Mouse (Mus musculus): ENCODE data around the gene Map2. TPM values are rescaled to one million over a fixed set of nuclear protein-coding genes. Genes with fewer than 3 reads are reported as not detected.
A peak's percentile ranks its signal among the peaks of the same experiment; 100 is the strongest.

Map2 gene
- polyA plus RNA-seq, 1 experiment, result 635 TPM

DNA sequence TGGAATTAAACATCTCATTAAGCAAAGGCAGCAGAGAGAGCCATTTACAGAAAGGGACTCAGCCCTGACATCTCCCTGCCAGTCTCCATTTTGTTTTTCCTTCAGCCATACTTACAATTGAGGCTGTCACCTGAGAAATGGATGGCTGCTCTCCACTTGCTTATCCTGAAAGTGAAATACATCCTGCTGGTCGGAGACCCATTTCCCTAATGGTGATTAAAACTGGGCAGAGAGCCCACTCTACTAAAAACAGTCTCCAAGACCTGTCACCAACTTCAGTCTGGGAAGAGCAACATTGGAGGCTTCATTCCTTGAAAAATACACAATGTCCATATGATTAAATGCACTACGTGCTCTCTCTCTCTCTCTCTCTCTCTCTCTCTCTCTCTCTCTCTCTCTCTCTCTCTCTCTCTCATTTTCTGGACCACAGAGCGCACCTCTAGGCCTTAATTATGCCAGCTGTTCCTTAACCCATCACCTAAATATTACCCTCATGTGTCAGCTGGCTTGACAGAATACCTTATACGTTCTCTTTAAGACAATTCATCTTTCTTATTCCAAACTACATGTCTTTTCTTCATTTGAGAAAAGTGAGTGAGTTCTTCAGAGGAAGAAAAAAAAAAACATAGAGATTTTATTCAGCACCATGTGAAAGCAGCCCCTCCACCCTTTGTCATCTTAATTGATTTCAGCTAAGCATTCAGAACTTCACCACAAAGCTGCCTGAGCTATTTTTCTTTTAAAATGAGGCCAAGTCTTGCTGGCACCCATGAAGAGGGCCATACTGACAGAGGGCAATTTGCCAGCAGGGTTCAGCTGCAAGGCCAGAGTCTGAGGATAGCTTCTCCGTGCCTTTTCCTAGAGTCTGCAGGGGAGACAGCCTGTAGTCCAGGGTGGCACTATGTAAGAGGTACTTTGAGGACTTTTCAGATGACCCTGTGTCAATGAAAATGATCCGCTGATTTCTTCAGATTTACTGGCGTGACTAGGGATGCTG, 51.6 kb downstream of the Map2 start:
- 43% methylated on average over 7 of the region's 7 CpGs for WGBS
- 0 out of 2 replicates have a peak overlapping the region, but pooled peaks have one; percentile 3 for H3K27ac ChIP-seq (ENCODE audit: insufficient read depth, low read depth, low read length)
- TF ChIP-seq POLR2A (IDR thresholded peaks at IDR 0.05; ENCODE audit: insufficient read depth, low read depth, low read length) (no peak), CTCF (IDR thresholded peaks at IDR 0.05; ENCODE audit: insufficient read depth, low read depth, low read length) (no peak)
- no peaks in the 10 kb centered on the region for H3K4me1 ChIP-seq (ENCODE audit: control insufficient read depth, insufficient read depth, low read length)
- H3K4me3 ChIP-seq (ENCODE audit: insufficient read depth, low read depth, low read length), result no peak overlapping the region

DNA sequence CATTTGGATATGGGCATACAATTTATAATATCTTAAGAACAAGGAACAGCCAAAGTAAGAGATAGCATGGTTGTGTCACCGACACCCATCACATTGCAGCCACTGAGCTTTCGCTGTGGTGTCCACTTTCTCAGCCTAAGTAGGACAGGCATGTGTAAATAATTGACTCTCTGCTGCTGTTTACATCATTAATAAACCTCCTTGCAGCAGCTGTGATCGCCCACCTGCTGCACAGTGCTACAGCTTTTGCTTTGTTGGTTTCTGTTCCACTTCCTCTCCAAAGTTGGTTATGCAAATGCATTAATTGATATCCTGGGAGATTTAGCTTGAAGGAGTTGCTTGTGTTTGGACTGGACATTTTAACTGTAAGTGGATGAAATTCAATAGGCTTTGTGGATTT, 53.1 kb downstream of the Map2 start:
- Histone ChIP-seq H3K27ac (ENCODE audit: insufficient read depth, low read depth, low read length) (no peak overlapping the region), H3K4me3 (ENCODE audit: insufficient read depth, low read depth, low read length) (no peak overlapping the region), H3K4me1 (ENCODE audit: control insufficient read depth, insufficient read depth, low read length) (no peaks in the 10 kb centered on the region)
- WGBS, result 40% methylated on average over 3 of the region's 3 CpGs
- TF ChIP-seq CTCF (IDR thresholded peaks at IDR 0.05; ENCODE audit: insufficient read depth, low read depth, low read length), result no peak
- TF ChIP-seq POLR2A (IDR thresholded peaks at IDR 0.05; ENCODE audit: insufficient read depth, low read depth, low read length), result no peak

DNA sequence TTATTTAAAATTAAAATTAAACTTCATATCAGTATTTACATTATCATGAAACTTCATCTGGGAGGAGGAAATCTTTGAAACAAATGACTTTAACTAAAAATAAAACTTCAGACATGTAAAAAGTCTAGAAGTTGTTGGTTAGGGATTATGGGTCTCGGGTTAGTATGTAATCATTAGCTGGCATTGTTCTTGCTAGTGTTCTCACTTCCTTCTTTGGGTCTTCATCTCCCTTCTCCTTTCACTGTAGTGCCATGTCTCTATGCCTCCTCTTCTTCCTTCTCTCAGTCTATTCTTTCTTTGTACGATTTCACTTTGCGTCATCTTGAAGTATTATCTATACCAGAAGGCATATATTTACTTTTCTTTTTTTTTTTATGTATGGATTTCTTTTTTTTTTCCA, 55.3 kb downstream of the Map2 start:
- H3K4me1 ChIP-seq (ENCODE audit: control insufficient read depth, insufficient read depth, low read length), result no peaks in the 10 kb centered on the region
- TF ChIP-seq POLR2A (IDR thresholded peaks at IDR 0.05; ENCODE audit: insufficient read depth, low read depth, low read length) (no peak), CTCF (IDR thresholded peaks at IDR 0.05; ENCODE audit: insufficient read depth, low read depth, low read length) (no peak)
- no peak overlapping the region for H3K27ac ChIP-seq (ENCODE audit: insufficient read depth, low read depth, low read length)
- H3K4me3 ChIP-seq (ENCODE audit: insufficient read depth, low read depth, low read length), result no peak overlapping the region
- WGBS, result 96% methylated on average over 3 of the region's 3 CpGs

DNA sequence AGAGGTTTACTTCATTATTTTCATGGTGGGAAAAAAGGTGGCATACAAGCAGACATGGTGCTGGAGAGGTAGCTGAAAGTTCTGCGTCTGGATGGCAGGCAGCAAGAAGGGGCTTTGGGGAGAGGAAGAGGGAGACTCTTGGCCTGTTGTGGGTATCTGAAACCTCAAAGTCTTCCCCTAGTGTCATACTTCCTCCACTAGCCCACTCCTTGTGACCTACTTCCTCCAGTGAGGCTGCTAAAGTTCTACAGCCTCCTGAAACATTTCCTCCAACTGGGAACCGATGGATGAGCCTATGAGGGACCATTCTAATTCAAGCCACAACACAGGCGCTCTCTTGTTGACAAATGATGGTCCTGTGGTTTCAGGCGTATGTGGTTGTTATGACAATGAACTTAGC, 56.9 kb downstream of the Map2 start:
- WGBS, result 91% methylated on average over 4 of the region's 4 CpGs
- H3K4me3 ChIP-seq (ENCODE audit: insufficient read depth, low read depth, low read length), result no peak overlapping the region
- H3K4me1 ChIP-seq (ENCODE audit: control insufficient read depth, insufficient read depth, low read length), result no peaks in the 10 kb centered on the region
- TF ChIP-seq POLR2A (IDR thresholded peaks at IDR 0.05; ENCODE audit: insufficient read depth, low read depth, low read length), result no peak
- TF ChIP-seq CTCF (IDR thresholded peaks at IDR 0.05; ENCODE audit: insufficient read depth, low read depth, low read length), result no peak
- H3K27ac ChIP-seq (ENCODE audit: insufficient read depth, low read depth, low read length), result no peak overlapping the region

DNA sequence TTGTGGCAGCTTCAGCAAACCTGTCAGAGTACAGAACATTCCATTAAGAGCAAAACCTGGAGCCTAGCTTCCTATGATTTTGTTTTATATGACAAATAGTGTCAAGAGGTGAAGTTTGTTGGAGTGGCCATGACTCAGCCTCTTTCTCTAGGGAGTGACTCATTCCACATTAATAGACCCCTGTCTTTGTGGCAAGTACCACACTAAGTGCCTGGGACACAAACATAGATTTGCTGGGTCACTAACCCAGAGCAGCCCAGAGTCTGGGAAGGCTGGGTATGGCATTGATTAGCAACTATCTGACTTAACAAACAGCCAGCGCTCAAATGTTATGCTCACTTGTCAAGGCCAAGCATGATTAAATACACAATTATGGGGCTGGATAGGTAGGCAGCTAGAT, 69.8 kb downstream of the Map2 start:
- Histone ChIP-seq H3K4me3 (ENCODE audit: insufficient read depth, low read depth, low read length) (no peak overlapping the region), H3K27ac (ENCODE audit: insufficient read depth, low read depth, low read length) (no peak overlapping the region), H3K4me1 (ENCODE audit: control insufficient read depth, insufficient read depth, low read length) (peaks cover 3% of the 10 kb centered on the region; the same call in 1 of the 2 replicates)
- TF ChIP-seq CTCF (IDR thresholded peaks at IDR 0.05; ENCODE audit: insufficient read depth, low read depth, low read length), result no peak
- no peak for TF ChIP-seq POLR2A (IDR thresholded peaks at IDR 0.05; ENCODE audit: insufficient read depth, low read depth, low read length)
- WGBS, result 81% methylated on average over 1 of the region's 1 CpGs

DNA sequence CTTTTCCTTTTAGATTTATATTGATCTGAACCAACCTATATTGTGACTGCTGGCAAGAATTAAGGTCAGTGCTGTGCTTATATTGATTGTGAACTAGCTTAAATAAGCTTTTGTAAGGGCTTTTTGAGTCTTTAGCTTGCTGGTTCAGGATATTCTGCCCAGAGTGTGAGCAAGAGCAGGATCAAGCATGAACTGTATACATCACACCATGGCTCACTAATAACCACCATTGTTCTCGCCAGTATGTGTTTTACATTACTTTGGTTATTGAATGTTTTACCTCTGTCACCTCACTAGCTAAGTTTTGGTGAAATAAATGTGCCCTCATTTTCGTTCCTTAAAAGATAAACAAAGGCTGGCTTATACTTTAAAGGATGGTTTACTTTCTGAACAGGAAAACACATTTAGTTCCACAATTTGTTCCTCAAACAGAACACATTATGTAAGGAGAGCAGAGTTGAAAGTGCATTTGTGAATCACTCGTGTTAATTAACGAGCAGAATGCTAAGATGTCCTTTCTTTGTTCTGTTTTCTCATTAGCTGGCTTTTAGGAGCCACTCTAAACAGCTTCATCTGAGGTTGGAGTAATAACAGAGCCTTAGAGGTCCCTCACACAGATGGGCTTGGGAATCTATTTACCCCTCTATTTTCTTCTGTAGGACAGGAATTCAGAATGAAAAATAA, 76.7 kb downstream of the Map2 start:
- no peak overlapping the region; the same call in 1 of the 2 replicates for H3K27ac ChIP-seq (ENCODE audit: insufficient read depth, low read depth, low read length)
- TF ChIP-seq CTCF (IDR thresholded peaks at IDR 0.05; ENCODE audit: insufficient read depth, low read depth, low read length), result no peak
- no peak for TF ChIP-seq POLR2A (IDR thresholded peaks at IDR 0.05; ENCODE audit: insufficient read depth, low read depth, low read length)
- H3K4me3 ChIP-seq (ENCODE audit: insufficient read depth, low read depth, low read length), result no peak overlapping the region
- peaks cover 5% of the 10 kb centered on the region; the same call in 1 of the 2 replicates for H3K4me1 ChIP-seq (ENCODE audit: control insufficient read depth, insufficient read depth, low read length)
- WGBS, result 16% methylated on average over 4 of the region's 4 CpGs

DNA sequence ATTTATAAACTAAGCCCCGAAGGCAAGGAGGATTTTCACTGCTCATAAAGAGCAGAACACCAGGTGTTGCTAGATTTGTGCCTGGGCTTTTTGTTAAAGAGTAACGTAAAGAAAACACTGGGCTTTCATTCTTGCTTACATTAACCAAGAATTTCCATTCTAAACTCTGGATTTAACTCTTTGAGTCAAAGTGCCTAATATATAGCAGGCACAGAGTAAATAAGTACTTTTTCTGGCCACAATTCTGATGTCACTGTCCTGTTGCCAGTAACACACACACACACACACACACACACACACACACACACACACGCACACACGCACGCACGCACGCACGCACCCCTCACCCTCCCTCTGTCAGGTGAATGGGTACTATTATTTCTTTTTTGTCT, 77.3 kb downstream of the Map2 start:
- peaks cover 5% of the 10 kb centered on the region; the same call in 1 of the 2 replicates for H3K4me1 ChIP-seq (ENCODE audit: control insufficient read depth, insufficient read depth, low read length)
- no peak overlapping the region; the same call in 1 of the 2 replicates for H3K27ac ChIP-seq (ENCODE audit: insufficient read depth, low read depth, low read length)
- TF ChIP-seq POLR2A (IDR thresholded peaks at IDR 0.05; ENCODE audit: insufficient read depth, low read depth, low read length) (no peak), CTCF (IDR thresholded peaks at IDR 0.05; ENCODE audit: insufficient read depth, low read depth, low read length) (no peak)
- no peak overlapping the region for H3K4me3 ChIP-seq (ENCODE audit: insufficient read depth, low read depth, low read length)
- 70% methylated on average over 8 of the region's 8 CpGs for WGBS

DNA sequence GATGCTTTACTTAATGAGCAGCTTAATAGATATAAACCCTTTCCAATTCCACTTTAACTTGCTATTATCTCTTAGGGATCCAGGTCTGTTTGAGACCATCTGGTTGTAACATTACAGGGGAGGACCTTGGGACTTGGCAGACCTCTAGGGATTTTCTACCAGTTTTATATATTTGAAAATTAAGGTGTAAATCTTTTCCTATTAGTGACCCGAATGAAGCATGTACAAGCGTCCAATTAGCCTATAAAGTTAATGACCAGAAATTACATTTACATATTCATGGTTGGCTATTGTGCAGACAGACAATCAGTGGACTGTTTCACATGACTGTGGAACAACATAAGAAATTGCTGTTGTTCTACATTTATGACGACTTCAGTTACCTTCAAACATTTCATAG, 88.1 kb downstream of the Map2 start:
- Histone ChIP-seq H3K27ac (ENCODE audit: insufficient read depth, low read depth, low read length) (no peak overlapping the region), H3K4me3 (ENCODE audit: insufficient read depth, low read depth, low read length) (no peak overlapping the region), H3K4me1 (ENCODE audit: control insufficient read depth, insufficient read depth, low read length) (peaks cover 8% of the 10 kb centered on the region)
- 43% methylated on average over 3 of the region's 3 CpGs for WGBS
- no peak for TF ChIP-seq POLR2A (IDR thresholded peaks at IDR 0.05; ENCODE audit: insufficient read depth, low read depth, low read length)
- TF ChIP-seq CTCF (IDR thresholded peaks at IDR 0.05; ENCODE audit: insufficient read depth, low read depth, low read length), result no peak
